Mouse (Mus musculus): ENCODE measurements around the gene Mast3. TPM values are rescaled to one million over a fixed set of nuclear protein-coding genes. Genes with fewer than 3 reads are reported as not detected.

Gene Mast3
- polyA plus RNA-seq (2015; fragmentation: Nextera tagmentation; extraction: Ambion mirVana): 5.0 and 11.1 TPM in 2 replicates

DNA sequence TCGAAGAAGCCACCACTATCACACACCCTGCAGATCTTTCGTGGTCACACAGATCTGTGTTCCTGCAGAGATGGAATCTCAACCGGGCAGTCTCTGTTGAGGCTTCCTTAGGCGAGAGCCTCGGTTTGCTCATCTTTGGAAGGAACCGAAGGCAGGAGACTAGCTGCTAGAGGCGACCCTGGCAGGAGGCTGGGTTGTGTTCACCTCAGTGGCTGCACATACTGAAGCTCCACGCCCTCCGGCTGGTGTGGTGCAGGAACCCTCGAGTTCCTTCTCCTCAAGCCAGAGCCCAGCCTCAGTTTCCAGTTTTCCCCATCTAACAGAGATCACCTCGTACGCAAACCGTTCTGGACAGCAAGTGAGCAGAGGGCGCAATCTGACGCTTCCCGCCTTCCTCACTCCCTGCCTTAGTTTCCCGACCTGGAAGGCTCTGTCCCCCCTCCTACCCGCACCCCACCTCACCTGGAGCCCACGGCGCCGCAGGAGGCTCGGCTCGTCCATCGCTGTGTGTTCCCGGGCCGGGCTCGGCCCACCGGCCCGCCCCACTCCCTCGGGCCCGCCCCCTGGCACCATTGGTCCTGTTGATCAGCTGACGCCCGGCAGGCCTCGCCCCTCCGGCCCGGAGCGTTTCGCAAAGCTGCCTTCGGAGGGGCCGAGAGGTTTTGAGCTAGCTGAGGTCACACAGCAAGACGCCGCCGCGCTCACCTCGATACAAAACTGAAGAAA lies at the start of gene Mast3:
Gene Mast3, minus strand, starts transcription at position 574 of the 726 bp plus-strand sequence.
- peak; percentile 76 for ATAC-seq (replicated peaks; ENCODE audit: insufficient number of reproducible peaks, insufficient read depth, low FRiP score, low read depth)
- Histone ChIP-seq H3K27ac (peak within 1 kb of the TSS; percentile 35; the same call in 1 of the 2 replicates), H3K4me2 (peak within 1 kb of the TSS; percentile 98), H3K4me3 (peak within 1 kb of the TSS; percentile 63), H3K36me3 (no peaks in the 10 kb centered on the region), H3K9ac (peak within 1 kb of the TSS; percentile 43), H3K27me3 (peaks cover 53% of the 10 kb centered on the region), H3K4me1 (replicated peaks) (peaks cover 14% of the 10 kb centered on the region), H3K9me3 (replicated peaks) (no peaks in the 10 kb centered on the region)
- WGBS: under 1% methylated on average over 45 of the region's 45 CpGs

DNA sequence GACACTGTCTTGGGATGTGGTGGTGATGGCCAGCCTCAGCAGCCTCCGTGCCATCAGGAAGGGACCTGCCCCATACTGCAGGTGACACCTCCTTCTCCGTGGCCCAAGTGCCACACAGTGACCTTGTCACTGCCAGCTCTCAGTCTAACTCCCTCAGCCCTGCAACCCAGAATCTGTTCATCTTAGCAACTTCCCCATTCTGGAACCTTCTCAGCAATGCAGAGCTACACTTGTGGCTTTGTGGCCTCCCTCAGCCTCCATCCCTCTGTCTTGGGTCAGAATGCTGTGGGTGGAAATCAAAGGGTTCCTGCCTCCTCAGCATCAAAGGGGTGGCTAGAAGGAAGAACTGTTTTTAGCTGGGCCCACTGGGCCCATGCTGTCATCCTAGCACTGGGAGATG lies 49.0 kb upstream of the Mast3 start:
- no peak overlapping the region for H3K4me2 ChIP-seq
- H3K4me3 ChIP-seq: no peak overlapping the region
- H3K9ac ChIP-seq: no peak overlapping the region
- peaks cover 13% of the 10 kb centered on the region; the same call in 1 of the 2 replicates for H3K27me3 ChIP-seq
- WGBS: 72% methylated on average over 2 of the region's 2 CpGs
- H3K9me3 ChIP-seq (replicated peaks): no peaks in the 10 kb centered on the region
- no peaks in the 10 kb centered on the region for H3K36me3 ChIP-seq
- H3K27ac ChIP-seq: no peak overlapping the region
- ATAC-seq (replicated peaks; ENCODE audit: insufficient number of reproducible peaks, insufficient read depth, low FRiP score, low read depth): no peak
- peaks cover 11% of the 10 kb centered on the region for H3K4me1 ChIP-seq (replicated peaks)

- no peak overlapping the region for H3K4me2 ChIP-seq
- H3K36me3 ChIP-seq: no peaks in the 10 kb centered on the region
- H3K27ac ChIP-seq: no peak overlapping the region
- 83% methylated on average over 41 of the region's 41 CpGs for WGBS
- H3K9me3 ChIP-seq (replicated peaks): no peaks in the 10 kb centered on the region
- peaks cover 11% of the 10 kb centered on the region for H3K4me1 ChIP-seq (replicated peaks)
- no peak for ATAC-seq (replicated peaks; ENCODE audit: insufficient number of reproducible peaks, insufficient read depth, low FRiP score, low read depth)
- no peak overlapping the region for H3K4me3 ChIP-seq
- no peak overlapping the region for H3K9ac ChIP-seq
- H3K27me3 ChIP-seq: peaks cover 13% of the 10 kb centered on the region; the same call in 1 of the 2 replicates
Measured at GRCm38 (mm10) chr8:70852595-70853231, 47.9 kb upstream of the Mast3 start.

- WGBS: 60% methylated on average over 6 of the region's 6 CpGs
- Histone ChIP-seq H3K27me3 (peaks cover 11% of the 10 kb centered on the region; the same call in 1 of the 2 replicates), H3K4me1 (replicated peaks) (peaks cover 5% of the 10 kb centered on the region), H3K4me2 (no peak overlapping the region), H3K9ac (no peak overlapping the region), H3K36me3 (no peaks in the 10 kb centered on the region), H3K4me3 (no peak overlapping the region), H3K9me3 (replicated peaks) (no peaks in the 10 kb centered on the region), H3K27ac (no peak overlapping the region)
- ATAC-seq (replicated peaks; ENCODE audit: insufficient number of reproducible peaks, insufficient read depth, low FRiP score, low read depth): no peak
Measured at GRCm38 (mm10) chr8:70851837-70852236, 47.0 kb upstream of the Mast3 start.

DNA sequence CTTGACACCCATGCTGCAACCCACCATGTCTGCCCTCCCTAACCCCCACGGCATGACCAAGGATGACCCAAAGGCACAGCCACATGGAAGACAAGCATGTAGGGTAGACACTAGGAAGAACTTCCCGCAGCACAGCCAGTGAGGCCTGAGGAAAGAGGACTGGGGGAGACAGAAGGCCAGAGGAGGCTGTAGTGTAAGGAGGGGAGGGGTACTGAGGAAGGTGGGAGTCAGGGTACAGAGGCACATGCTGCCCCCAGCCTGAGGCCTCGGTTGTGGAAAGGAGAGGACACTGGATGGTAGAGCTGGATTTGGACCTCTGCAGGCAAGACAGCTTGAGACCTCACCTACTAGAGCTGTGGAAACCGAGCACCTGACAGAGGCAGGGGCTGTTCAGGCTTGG lies 46.1 kb upstream of the Mast3 start:
- Histone ChIP-seq H3K4me2 (no peak overlapping the region), H3K27ac (no peak overlapping the region), H3K9me3 (replicated peaks) (no peaks in the 10 kb centered on the region), H3K36me3 (no peaks in the 10 kb centered on the region), H3K27me3 (0 out of 2 replicates have a peak, but pooled peaks cover 13% of the 10 kb centered on the region), H3K4me1 (replicated peaks) (no peaks in the 10 kb centered on the region), H3K4me3 (no peak overlapping the region), H3K9ac (no peak overlapping the region)
- ATAC-seq (replicated peaks; ENCODE audit: insufficient number of reproducible peaks, insufficient read depth, low FRiP score, low read depth): no peak
- 79% methylated on average over 4 of the region's 4 CpGs for WGBS

DNA sequence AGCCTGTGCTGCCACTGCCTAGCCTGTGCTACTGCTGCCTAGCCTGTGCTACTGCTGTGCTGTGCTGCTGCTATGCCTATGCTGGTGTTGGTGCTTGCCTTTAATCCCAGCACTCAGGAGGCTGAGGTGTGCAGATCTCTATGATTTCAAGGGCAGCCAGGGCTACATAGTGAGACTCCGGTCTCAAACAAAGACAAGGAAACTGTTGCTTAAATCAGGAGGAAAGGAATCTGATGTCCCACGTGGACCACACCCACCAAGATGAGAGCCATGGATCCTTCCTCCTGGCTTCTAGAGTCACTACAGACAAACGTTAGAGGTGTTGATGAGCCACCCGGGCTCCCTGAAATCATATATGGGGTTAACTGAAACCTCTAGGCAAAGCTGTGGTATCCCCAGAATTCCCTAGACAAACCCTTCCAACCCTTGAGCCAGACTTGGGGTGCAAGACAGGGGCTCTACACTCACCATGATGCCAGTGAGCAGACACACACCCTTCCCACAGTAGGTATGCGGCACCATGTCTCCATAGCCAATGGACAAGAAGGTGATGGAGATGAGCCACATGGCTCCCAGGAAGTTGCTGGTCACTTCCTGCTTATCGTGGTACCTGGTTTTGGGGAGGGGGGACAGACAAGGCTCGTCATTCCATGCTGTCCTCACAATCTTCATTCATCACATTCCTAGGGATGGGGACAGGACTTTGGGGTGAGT lies 45.4 kb upstream of the Mast3 start:
- no peak overlapping the region for H3K4me3 ChIP-seq
- no peaks in the 10 kb centered on the region for H3K4me1 ChIP-seq (replicated peaks)
- no peak overlapping the region for H3K9ac ChIP-seq
- H3K4me2 ChIP-seq: no peak overlapping the region
- 63% methylated on average over 7 of the region's 7 CpGs for WGBS
- ATAC-seq (replicated peaks; ENCODE audit: insufficient number of reproducible peaks, insufficient read depth, low FRiP score, low read depth): no peak
- no peaks in the 10 kb centered on the region for H3K9me3 ChIP-seq (replicated peaks)
- no peak overlapping the region for H3K27ac ChIP-seq
- no peaks in the 10 kb centered on the region for H3K36me3 ChIP-seq
- 0 out of 2 replicates have a peak, but pooled peaks cover 6% of the 10 kb centered on the region for H3K27me3 ChIP-seq

DNA sequence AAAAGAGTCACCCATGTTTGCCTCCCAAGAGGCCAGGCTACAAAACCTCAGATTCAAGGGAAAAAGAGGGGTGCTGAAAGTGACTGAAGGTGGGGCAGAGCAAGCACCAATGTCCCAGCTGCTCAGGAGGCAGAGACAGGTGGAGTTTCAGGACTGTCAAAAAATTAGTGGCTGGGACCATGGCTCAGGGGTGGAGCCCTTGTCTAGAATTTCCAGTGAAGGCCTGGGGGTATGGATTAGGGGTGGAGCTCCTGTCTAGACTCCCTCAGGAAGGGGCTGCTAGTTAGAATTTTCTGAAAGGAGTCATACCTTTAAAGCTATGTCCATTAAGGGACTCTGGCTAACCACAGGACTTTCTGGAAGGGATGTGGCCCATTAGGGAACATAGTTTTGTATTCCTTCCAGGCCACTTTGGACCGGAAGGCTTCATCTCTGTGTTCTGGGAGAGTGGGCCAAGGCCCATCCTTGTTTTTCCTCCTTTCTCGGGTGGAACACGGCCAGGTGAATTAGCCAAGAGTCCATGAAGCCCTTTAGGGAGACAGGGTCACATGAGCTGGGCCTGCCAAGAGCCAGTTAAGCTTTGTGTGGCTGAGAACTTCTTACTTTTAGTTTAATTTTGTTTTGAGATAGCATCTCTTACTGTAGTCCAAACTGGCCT lies 44.6 kb upstream of the Mast3 start:
- ATAC-seq (replicated peaks; ENCODE audit: insufficient number of reproducible peaks, insufficient read depth, low FRiP score, low read depth): no peak
- Histone ChIP-seq H3K4me1 (replicated peaks) (no peaks in the 10 kb centered on the region), H3K36me3 (no peaks in the 10 kb centered on the region), H3K9ac (no peak overlapping the region), H3K4me2 (no peak overlapping the region), H3K27me3 (0 out of 2 replicates have a peak, but pooled peaks cover 4% of the 10 kb centered on the region), H3K4me3 (no peak overlapping the region), H3K9me3 (replicated peaks) (no peaks in the 10 kb centered on the region), H3K27ac (no peak overlapping the region)
- 78% methylated on average over 3 of the region's 3 CpGs for whole genome bisulfite sequencing

GRCm38 (mm10) chr8:70846371-70847154 lies 41.7 kb upstream of the Mast3 start:
- Histone ChIP-seq H3K4me2 (no peak overlapping the region), H3K9me3 (replicated peaks) (no peaks in the 10 kb centered on the region), H3K27ac (no peak overlapping the region), H3K27me3 (peaks cover 12% of the 10 kb centered on the region; the same call in 1 of the 2 replicates), H3K36me3 (no peaks in the 10 kb centered on the region), H3K4me3 (no peak overlapping the region), H3K4me1 (replicated peaks) (no peaks in the 10 kb centered on the region), H3K9ac (no peak overlapping the region)
- ATAC-seq (replicated peaks; ENCODE audit: insufficient number of reproducible peaks, insufficient read depth, low FRiP score, low read depth): no peak
- WGBS: 49% methylated on average over 15 of the region's 15 CpGs

DNA sequence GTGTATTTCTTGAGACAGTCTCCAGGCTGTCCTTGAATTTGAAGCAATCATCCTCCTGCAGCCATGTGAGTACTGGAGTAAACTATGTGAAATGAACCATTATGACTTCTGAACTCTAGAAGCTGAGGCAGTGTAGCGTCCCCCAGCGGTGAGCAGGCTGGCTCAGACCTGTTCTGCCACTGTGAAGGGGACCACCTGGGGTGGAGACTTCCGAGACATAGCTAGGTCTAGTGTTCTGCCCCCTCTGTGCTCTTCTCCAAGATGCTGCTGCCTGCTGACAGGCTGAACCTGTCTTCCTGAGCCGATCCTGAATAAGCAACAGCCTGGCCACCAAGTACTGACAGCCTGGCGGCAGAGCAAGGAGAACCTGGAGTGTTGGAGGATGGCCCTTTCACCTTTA lies 40.3 kb upstream of the Mast3 start:
- no peak overlapping the region for H3K4me3 ChIP-seq
- H3K4me2 ChIP-seq: no peak overlapping the region
- 36% methylated on average over 5 of the region's 5 CpGs for WGBS
- ATAC-seq (replicated peaks; ENCODE audit: insufficient number of reproducible peaks, insufficient read depth, low FRiP score, low read depth): no peak
- peaks cover 12% of the 10 kb centered on the region; the same call in 1 of the 2 replicates for H3K27me3 ChIP-seq
- peaks cover 6% of the 10 kb centered on the region for H3K4me1 ChIP-seq (replicated peaks)
- no peaks in the 10 kb centered on the region for H3K9me3 ChIP-seq (replicated peaks)
- no peak overlapping the region for H3K27ac ChIP-seq
- no peak overlapping the region for H3K9ac ChIP-seq
- no peaks in the 10 kb centered on the region for H3K36me3 ChIP-seq

DNA sequence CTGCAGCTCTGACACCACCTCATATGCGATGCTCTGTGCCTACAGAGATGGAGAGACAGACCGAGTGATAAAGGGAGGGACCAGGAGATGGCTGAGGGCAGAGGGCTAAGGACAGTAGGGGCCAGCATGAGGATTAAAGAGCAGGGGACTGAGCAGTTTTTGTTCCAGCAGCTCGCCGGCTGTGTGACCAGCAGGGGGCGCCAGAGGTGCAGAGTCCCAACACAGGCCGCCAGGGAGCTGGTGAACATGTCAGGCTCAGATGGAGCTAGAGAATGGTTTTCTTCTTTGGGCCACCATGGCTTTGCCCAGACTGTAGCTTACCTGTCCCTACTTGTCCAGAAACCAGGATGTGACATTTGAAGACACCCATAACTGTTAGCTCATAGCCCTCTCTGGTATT lies 39.7 kb upstream of the Mast3 start:
- no peak overlapping the region for H3K4me2 ChIP-seq
- peaks cover 12% of the 10 kb centered on the region; the same call in 1 of the 2 replicates for H3K27me3 ChIP-seq
- no peak overlapping the region for H3K9ac ChIP-seq
- H3K36me3 ChIP-seq: no peaks in the 10 kb centered on the region
- H3K9me3 ChIP-seq (replicated peaks): no peaks in the 10 kb centered on the region
- no peak overlapping the region for H3K27ac ChIP-seq
- ATAC-seq (replicated peaks; ENCODE audit: insufficient number of reproducible peaks, insufficient read depth, low FRiP score, low read depth): no peak
- H3K4me1 ChIP-seq (replicated peaks): peaks cover 6% of the 10 kb centered on the region
- under 1% methylated on average over 6 of the region's 6 CpGs for WGBS
- H3K4me3 ChIP-seq: no peak overlapping the region
